Mouse (Mus musculus) T-helper 1 cell (primary cell): Measurements from ENCODE around the gene Hrh3.

Source experiments
- in situ Hi-C: fragments of 300-600 bp; cut with MboI, MseI; formaldehyde crosslinking; loops from one replicate; pipeline ENCODE4 v1.15.1; 2025; ENCODE audit warnings: high pct_unique_total_duplicates

The Hrh3 gene

GRCm38 (mm10) chr2:180103978-180104658 is at the start of gene Hrh3:
Gene Hrh3, minus strand, starts transcription at chr2:180104488.
- in situ Hi-C loops = no loop called here

- in situ Hi-C loops = loop anchor here (25.0 kb wide), 1 partner anchor 1736 kb away; the partner anchor contains the start of genes Fam217b, Ppp1r3d and Sycp2
Observed at GRCm38 (mm10) chr2:180148551-180148950, 44.3 kb upstream of the Hrh3 start.

- in situ Hi-C loops = loop anchor here (25.0 kb wide), 1 partner anchor 1735 kb away; the partner anchor contains the start of genes Fam217b, Ppp1r3d and Sycp2
Observed at GRCm38 (mm10) chr2:180147379-180147778, 43.1 kb upstream of the Hrh3 start.

GRCm38 (mm10) chr2:180146091-180146490 is 41.8 kb upstream of the Hrh3 start:
- in situ Hi-C loops = loop anchor here (25.0 kb wide), 1 partner anchor 1734 kb away; the partner anchor contains the start of genes Fam217b, Ppp1r3d and Sycp2

- in situ Hi-C loops = loop anchor here (25.0 kb wide), 1 partner anchor 1723 kb away; the partner anchor contains the start of genes Fam217b, Ppp1r3d and Sycp2
Observed at GRCm38 (mm10) chr2:180135414-180135813, 31.1 kb upstream of the Hrh3 start.

GRCm38 (mm10) chr2:180133911-180134310 is 29.6 kb upstream of the Hrh3 start:
- in situ Hi-C loops = loop anchor here (25.0 kb wide), 1 partner anchor 1722 kb away; the partner anchor contains the start of genes Fam217b, Ppp1r3d and Sycp2

- in situ Hi-C loops = loop anchor here (25.0 kb wide), 1 partner anchor 1721 kb away; the partner anchor contains the start of genes Fam217b, Ppp1r3d and Sycp2
Observed at GRCm38 (mm10) chr2:180133231-180133630, 28.9 kb upstream of the Hrh3 start.

- in situ Hi-C loops = loop anchor here (25.0 kb wide), 1 partner anchor 1715 kb away; the partner anchor contains the start of genes Fam217b, Ppp1r3d and Sycp2
Observed at GRCm38 (mm10) chr2:180127675-180128074, 23.4 kb upstream of the Hrh3 start.

GRCm38 (mm10) chr2:180126195-180126594 is 21.9 kb upstream of the Hrh3 start:
- in situ Hi-C loops = loop anchor here (25.0 kb wide), 1 partner anchor 1714 kb away; the partner anchor contains the start of genes Fam217b, Ppp1r3d and Sycp2

GRCm38 (mm10) chr2:180124192-180124591 is 19.9 kb upstream of the Hrh3 start:
- in situ Hi-C loops = no loop called here

- in situ Hi-C loops = no loop called here
Observed at GRCm38 (mm10) chr2:180120292-180120761, 16.0 kb upstream of the Hrh3 start.

- in situ Hi-C loops = no loop called here
Observed at GRCm38 (mm10) chr2:180119439-180120291, 15.4 kb upstream of the Hrh3 start.

- in situ Hi-C loops = no loop called here
Observed at GRCm38 (mm10) chr2:180118661-180119438, 14.6 kb upstream of the Hrh3 start, which contains the start of gene Osbpl2. Gene Osbpl2, plus strand, starts transcription at chr2:180119306.

GRCm38 (mm10) chr2:180117485-180118194 is 13.4 kb upstream of the Hrh3 start:
- in situ Hi-C loops = no loop called here

GRCm38 (mm10) chr2:180116741-180117484 is 12.6 kb upstream of the Hrh3 start:
- in situ Hi-C loops = no loop called here

GRCm38 (mm10) chr2:180116081-180116493 is 11.8 kb upstream of the Hrh3 start:
- in situ Hi-C loops = no loop called here

GRCm38 (mm10) chr2:180115279-180115678 is 11.0 kb upstream of the Hrh3 start:
- in situ Hi-C loops = no loop called here

GRCm38 (mm10) chr2:180113909-180114890 is 9.9 kb upstream of the Hrh3 start:
- in situ Hi-C loops = no loop called here
